Mouse (Mus musculus) hindbrain, embryonic 14.5 days (tissue): ENCODE measurements around the gene B4galt2. TPM values are rescaled to one million over a fixed set of nuclear protein-coding genes. Genes with fewer than 3 reads are reported as not detected.

Experiments used
- ATAC-seq: fragments of 200-750 bp; cut with Nextera tagmentation; 2 replicates; pipeline ENCODE4 v1.8.0; 2017; ENCODE audit warnings: moderate number of reproducible peaks, mild to moderate bottlenecking, moderate TSS enrichment, moderate library complexity; ENCODE audit not compliant: low FRiP score
- DNase-seq: peaks from one replicate; pipeline ENCODE4 v3.0.0-alpha.2; 2015; ENCODE audit warnings: low spot score
- H3K27ac ChIP-seq: fragments of 300-500 bp; sonication (generic); 2 replicates; pipeline ENCODE4 v1.5.1; 2014; ENCODE audit warnings: mild to moderate bottlenecking, moderate library complexity
- H3K27me3 ChIP-seq: fragments of 300-500 bp; sonication (generic); 2 replicates; pipeline ENCODE4 v1.6.1; 2014; ENCODE audit warnings: mild to moderate bottlenecking, low read length, mixed read lengths; ENCODE audit not compliant: control insufficient read depth, insufficient read depth
- H3K36me3 ChIP-seq: fragments of 300-500 bp; sonication (generic); replicated peaks from 2 replicates; pipeline ENCODE4 v1.6.1; 2014; ENCODE audit not compliant: control insufficient read depth, insufficient read depth
- H3K4me1 ChIP-seq: fragments of 300-500 bp; sonication (generic); replicated peaks from 2 replicates; pipeline ENCODE4 v1.6.1; 2014; ENCODE audit warnings: antibody characterized with exemption, low read length, mixed read lengths; ENCODE audit not compliant: control insufficient read depth, insufficient read depth
- H3K4me2 ChIP-seq: fragments of 300-500 bp; sonication (generic); replicated peaks from 2 replicates; pipeline ENCODE4 v1.6.1; 2014; ENCODE audit warnings: mild to moderate bottlenecking, moderate library complexity
- H3K4me3 ChIP-seq: fragments of 300-500 bp; sonication (generic); replicated peaks from 2 replicates; pipeline ENCODE4 v1.5.1; 2014; ENCODE audit warnings: mild to moderate bottlenecking, low read length
- H3K9ac ChIP-seq: fragments of 300-500 bp; sonication (generic); 2 replicates; pipeline ENCODE4 v1.6.1; 2014
- H3K9me3 ChIP-seq: fragments of 300-500 bp; sonication (generic); 2 replicates; pipeline ENCODE4 v1.6.1; 2016; ENCODE audit warnings: low read length; ENCODE audit not compliant: control insufficient read depth
- WGBS: fragments of 180-500 bp; shearing (Covaris S2); extraction: QIAGEN DNeasy Blood & Tissue Kit; methylation state at CpG from one replicate; pipeline ENCODE4 v1.1.7; 2014; 5-methylcytosine and 5-hydroxymethylcytosine counted together
- polyA plus RNA-seq: library from polyadenylated mRNA; unstranded; fragments of >200 nt; fragmentation: Nextera tagmentation; extraction: Ambion mirVana; gene quantifications from 2 replicates; pipeline ENCODE4 v1.2.1, GENCODE M21; 2014

Gene B4galt2
- polyA plus RNA-seq, 1 experiment from 2014 or later, result 78.0 TPM

DNA sequence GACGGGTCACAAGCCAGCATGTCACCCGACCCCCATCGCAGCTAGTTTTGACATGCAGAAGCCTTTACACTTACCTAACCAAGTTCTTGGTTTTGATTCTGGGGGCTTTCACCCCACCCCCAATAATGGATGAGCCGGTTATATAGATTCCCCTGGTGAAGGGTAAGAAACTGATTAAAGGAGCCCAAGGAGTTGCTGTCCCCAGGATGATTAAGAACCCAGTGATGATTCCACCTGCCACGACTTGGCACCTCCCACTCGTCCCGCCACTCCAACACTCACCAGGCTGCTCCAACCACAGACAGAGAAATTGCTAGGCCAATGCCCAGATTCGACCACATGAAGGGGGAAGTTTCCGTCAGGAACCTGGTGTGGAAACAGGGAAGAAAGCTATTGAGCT lies 2.7 kb upstream of the B4galt2 start:
- Histone ChIP-seq H3K9ac (peak overlapping the region; percentile 85), H3K4me1 (peaks cover 36% of the 10 kb centered on the region)

DNA sequence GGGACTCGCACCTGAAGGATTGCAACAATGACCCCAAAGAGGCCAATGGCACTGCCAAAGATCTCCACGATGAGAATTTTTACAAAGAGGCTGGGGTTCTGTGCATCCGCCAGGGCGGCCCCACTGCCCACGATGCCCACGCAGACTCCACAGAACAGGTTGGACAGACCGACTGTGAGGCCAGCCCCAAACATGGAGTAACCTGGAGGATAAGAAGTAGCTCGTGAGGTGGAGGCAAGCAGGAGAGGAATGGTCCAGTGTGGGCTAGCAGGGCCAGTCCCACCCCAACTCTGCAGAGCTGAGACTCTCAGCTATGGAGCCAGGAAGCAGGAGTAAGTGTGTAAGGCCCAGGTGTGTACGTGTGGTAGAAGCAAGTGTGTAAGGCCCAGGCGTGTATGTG lies 1.8 kb upstream of the B4galt2 start:
- Histone ChIP-seq H3K4me3 (no peak overlapping the region), H3K9ac (no peak overlapping the region), H3K27ac (no peak overlapping the region), H3K36me3 (peaks cover 39% of the 10 kb centered on the region), H3K9me3 (no peaks in the 10 kb centered on the region), H3K27me3 (no peaks in the 10 kb centered on the region), H3K4me1 (peaks cover 41% of the 10 kb centered on the region), H3K4me2 (no peak overlapping the region)
- DNase-seq (no peak), ATAC-seq (no peak)
- 97% methylated on average over 10 of the region's 10 CpGs for WGBS

More for the DNA sequence above, 2.7 kb upstream of the B4galt2 start:
- DNase-seq (no peak), ATAC-seq (no peak)
- WGBS, result 81% methylated on average over 9 of the region's 9 CpGs
- Histone ChIP-seq H3K4me3 (peak overlapping the region; percentile 82), H3K27me3 (no peaks in the 10 kb centered on the region), H3K9me3 (no peaks in the 10 kb centered on the region), H3K36me3 (peaks cover 30% of the 10 kb centered on the region), H3K4me2 (peak overlapping the region; percentile 90), H3K27ac (no peak overlapping the region)

DNA sequence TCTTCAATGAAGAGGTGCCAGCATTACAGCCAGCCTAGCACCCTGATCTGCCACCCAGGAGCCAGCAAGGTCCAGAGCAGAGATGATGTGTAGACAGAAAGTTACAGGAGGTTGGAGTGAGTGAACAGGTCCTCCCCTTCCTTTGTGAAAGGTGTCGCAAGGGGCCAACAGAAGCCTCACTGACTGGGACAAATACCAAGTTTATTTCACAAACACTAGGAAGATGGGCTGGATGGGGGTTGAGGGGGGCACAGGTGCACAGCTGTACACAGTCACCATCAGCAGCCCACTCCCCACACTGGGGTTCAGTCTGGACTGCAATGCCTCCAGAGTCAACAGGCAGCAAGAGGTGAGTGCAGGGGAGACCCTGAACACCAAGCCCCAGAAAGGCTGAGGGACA lies 859 bp upstream of the B4galt2 start:
- Histone ChIP-seq H3K4me2 (peak overlapping the region; percentile 92), H3K36me3 (peaks cover 42% of the 10 kb centered on the region), H3K9ac (peak overlapping the region; percentile 94; the same call in 1 of the 2 replicates), H3K4me3 (peak overlapping the region; percentile 86), H3K4me1 (peaks cover 43% of the 10 kb centered on the region), H3K9me3 (no peaks in the 10 kb centered on the region), H3K27ac (no peak overlapping the region), H3K27me3 (no peaks in the 10 kb centered on the region)
- DNase-seq (no peak), ATAC-seq (no peak)
- 100% methylated on average over 1 of the region's 1 CpGs for WGBS

DNA sequence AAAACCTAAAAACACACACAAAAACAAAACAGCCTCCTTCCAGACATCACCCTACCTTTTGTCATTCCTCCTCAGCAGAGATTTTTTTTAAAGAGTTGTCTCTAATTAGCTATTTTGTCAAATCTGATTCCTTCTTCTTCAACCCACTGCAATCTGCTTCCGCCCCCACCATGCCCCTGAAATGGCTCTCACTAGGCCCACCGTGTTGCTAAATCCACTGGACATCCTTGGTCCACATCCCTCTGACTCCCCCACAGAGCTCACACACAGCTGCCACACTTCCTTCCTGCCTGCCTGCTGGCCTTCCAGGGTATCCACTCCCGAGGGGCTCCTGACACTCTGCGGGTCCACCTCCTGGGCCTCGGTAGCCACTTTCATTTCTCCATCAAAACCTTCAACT lies 4.6 kb downstream of the B4galt2 start:
- 83% methylated on average over 5 of the region's 5 CpGs for WGBS
- peaks cover 65% of the 10 kb centered on the region for H3K36me3 ChIP-seq

DNA sequence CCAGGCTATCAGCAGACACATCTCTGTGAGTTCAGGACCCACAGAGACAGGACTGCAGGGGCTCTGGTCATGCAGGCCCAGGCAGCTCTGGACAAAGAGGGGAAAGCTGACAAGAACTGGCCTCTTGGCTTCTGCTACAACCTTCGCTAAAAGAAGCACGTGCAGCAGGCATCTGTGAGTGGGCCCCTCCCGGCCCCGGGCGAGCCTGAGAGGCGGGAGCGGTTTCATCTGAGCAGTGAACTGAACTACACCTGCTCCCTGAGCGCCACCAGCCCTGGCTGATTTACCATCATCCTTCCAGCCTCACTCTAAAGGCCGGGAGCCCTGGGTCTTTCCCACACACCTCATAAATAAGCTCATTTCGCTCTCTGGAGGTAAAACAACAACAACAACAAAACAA lies 5.0 kb downstream of the B4galt2 start:
- no peak overlapping the region for H3K4me2 ChIP-seq
- no peak overlapping the region for H3K27ac ChIP-seq
- DNase-seq (no peak), ATAC-seq (no peak)
- no peak overlapping the region for H3K4me3 ChIP-seq
- peaks cover 21% of the 10 kb centered on the region for H3K4me1 ChIP-seq
- WGBS, result 57% methylated on average over 10 of the region's 10 CpGs
- H3K36me3 ChIP-seq, result peaks cover 69% of the 10 kb centered on the region
- no peak overlapping the region for H3K9ac ChIP-seq
- no peaks in the 10 kb centered on the region for H3K9me3 ChIP-seq
- no peaks in the 10 kb centered on the region for H3K27me3 ChIP-seq

More for the DNA sequence above, 4.6 kb downstream of the B4galt2 start:
- H3K27ac ChIP-seq, result no peak overlapping the region
- H3K9ac ChIP-seq, result no peak overlapping the region
- H3K4me2 ChIP-seq, result no peak overlapping the region
- peaks cover 24% of the 10 kb centered on the region for H3K4me1 ChIP-seq
- no peaks in the 10 kb centered on the region for H3K27me3 ChIP-seq
- no peak for ATAC-seq
- H3K4me3 ChIP-seq, result no peak overlapping the region
- no peak for DNase-seq
- no peaks in the 10 kb centered on the region for H3K9me3 ChIP-seq

DNA sequence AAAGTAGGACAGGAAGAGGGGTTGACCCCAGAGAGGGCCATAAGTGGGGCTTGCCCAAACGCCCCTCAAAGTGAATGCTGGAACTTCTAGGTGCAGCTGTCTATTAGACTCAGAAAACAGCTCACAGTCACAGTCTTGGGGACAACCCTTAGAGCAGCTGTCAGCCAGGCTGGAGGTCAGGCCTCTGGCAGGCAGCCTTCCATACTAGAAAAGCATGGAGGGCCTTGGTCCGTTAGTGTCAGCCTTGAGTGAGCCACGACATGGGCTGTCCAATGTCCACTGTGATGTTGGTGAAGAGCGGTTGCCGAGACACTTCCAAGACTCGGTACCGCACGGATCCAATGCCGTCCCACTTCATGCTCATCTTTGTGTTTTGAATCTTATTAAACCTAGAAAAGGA lies 9.7 kb downstream of the B4galt2 start:
- Histone ChIP-seq H3K36me3 (peaks cover 54% of the 10 kb centered on the region), H3K4me2 (no peak overlapping the region), H3K9me3 (no peaks in the 10 kb centered on the region), H3K4me1 (no peaks in the 10 kb centered on the region), H3K27ac (no peak overlapping the region), H3K9ac (no peak overlapping the region), H3K4me3 (no peak overlapping the region), H3K27me3 (no peaks in the 10 kb centered on the region)
- DNase-seq, result no peak
- ATAC-seq, result no peak
- 89% methylated on average over 9 of the region's 9 CpGs for WGBS

DNA sequence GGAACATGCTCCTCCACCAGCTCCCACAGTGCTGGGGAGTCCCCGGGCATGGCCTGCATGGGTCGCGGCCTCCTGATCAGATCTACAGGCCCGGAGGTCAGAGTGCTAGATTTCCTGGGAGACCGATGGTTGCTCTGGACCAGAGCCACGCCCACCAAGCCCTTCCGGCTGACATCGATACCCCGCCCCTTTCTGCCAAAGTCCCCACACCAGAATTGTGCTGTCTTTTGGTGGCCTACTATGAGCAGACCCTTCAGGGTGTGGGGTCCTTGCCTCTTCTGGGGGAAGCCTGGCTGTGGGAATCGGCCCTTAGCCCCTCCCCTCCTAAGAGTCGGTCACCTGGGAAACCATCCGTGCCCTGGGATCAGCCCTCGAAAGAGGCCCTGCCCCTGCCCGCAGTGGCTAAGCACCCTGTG lies 10.8 kb downstream of the B4galt2 start, which contains the start of gene Ccdc24:
Ccdc24 (minus strand) TSS at position 87 of the 416 bp plus-strand sequence.
- 9% methylated on average over 14 of the region's 14 CpGs for WGBS
- H3K27me3 ChIP-seq, result no peaks in the 10 kb centered on the region
- ATAC-seq (no peak), DNase-seq (no peak)
- no peaks in the 10 kb centered on the region for H3K4me1 ChIP-seq
- H3K36me3 ChIP-seq, result peaks cover 44% of the 10 kb centered on the region
- peak within 1 kb of the TSS; percentile 38 for H3K4me2 ChIP-seq
- no peak within 1 kb of the TSS for H3K4me3 ChIP-seq
- H3K27ac ChIP-seq, result no peak within 1 kb of the TSS
- H3K9me3 ChIP-seq, result no peaks in the 10 kb centered on the region
- no peak within 1 kb of the TSS for H3K9ac ChIP-seq

DNA sequence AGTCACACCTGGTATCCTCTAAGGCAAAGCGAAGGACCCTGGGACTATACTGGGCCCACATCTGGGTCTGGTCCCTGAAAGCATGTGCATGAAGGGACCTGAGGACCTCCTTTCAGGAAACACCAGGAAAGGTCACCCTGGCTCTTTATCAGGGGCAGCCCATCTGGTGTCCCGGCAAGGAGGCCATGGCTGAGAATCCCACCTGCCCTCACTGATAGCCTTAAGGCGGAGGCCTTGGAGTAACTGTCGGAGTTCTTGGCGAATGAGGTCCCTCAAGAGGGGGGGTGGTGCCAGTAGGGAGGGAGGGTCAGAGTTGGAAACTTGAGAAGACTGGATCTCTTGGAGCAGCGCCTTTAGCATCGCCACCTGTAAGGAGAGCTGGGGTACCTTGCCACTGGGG lies 11.5 kb downstream of the B4galt2 start:
- 69% methylated on average over 7 of the region's 7 CpGs for WGBS
- no peak for ATAC-seq
- H3K4me2 ChIP-seq, result no peak overlapping the region

DNA sequence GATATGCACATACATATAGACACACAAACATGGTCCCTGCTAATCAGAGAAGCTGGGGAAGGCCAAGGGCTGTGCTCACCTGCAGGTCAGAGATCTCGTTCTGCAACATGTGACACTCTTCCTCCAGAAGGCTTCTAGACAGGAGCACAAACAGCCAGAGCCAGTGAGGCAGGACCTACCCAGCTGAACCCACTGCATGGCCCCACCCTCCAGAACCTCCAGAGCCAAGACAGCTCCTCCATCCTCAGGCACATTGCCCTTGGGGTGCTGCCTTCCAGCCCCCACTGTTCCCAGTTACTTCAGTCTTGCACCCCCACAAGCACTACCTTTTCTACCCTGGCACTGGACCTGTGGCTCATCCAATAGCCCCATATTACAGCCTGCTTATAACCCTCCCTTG lies 12.8 kb downstream of the B4galt2 start:
- Histone ChIP-seq H3K4me3 (no peak overlapping the region), H3K36me3 (peaks cover 26% of the 10 kb centered on the region), H3K9ac (no peak overlapping the region), H3K4me2 (no peak overlapping the region), H3K9me3 (no peaks in the 10 kb centered on the region), H3K4me1 (no peaks in the 10 kb centered on the region), H3K27me3 (no peaks in the 10 kb centered on the region), H3K27ac (no peak overlapping the region)
- DNase-seq, result no peak
- no peak for ATAC-seq
- 69% methylated on average over 1 of the region's 1 CpGs for WGBS

More for the DNA sequence above, 11.5 kb downstream of the B4galt2 start:
- no peak overlapping the region for H3K9ac ChIP-seq
- H3K36me3 ChIP-seq, result peaks cover 37% of the 10 kb centered on the region
- H3K9me3 ChIP-seq, result no peaks in the 10 kb centered on the region
- no peak overlapping the region for H3K27ac ChIP-seq
- no peak for DNase-seq
- H3K4me3 ChIP-seq, result no peak overlapping the region
- H3K27me3 ChIP-seq, result no peaks in the 10 kb centered on the region
- H3K4me1 ChIP-seq, result no peaks in the 10 kb centered on the region

DNA sequence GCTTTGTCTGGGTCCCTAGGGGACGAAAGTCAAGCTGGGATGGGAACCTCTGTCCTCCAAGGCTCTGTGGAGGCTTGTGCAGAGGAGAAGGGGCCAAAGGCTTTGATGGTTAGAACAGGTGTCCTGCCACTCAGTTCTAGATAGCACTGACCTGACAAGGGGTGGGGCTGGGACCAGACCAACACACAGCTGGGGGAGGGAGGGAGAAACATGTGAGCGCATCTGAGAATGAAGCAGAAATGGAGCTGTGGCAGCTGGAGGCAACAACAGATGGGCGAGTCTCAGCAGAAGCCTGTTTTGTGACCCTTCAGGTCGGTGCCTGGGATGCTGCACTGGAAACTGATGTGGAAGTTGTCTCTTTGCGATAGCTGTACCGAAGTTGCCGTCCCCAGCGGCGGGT lies 14.0 kb downstream of the B4galt2 start:
- Histone ChIP-seq H3K4me3 (no peak overlapping the region), H3K36me3 (peaks cover 16% of the 10 kb centered on the region), H3K9ac (no peak overlapping the region), H3K27me3 (no peaks in the 10 kb centered on the region), H3K4me1 (no peaks in the 10 kb centered on the region), H3K9me3 (no peaks in the 10 kb centered on the region), H3K27ac (no peak overlapping the region), H3K4me2 (no peak overlapping the region)
- 63% methylated on average over 9 of the region's 9 CpGs for WGBS
- ATAC-seq, result no peak
- no peak for DNase-seq
